Mouse (Mus musculus) hindbrain, embryonic 16.5 days (tissue): ENCODE measurements around the gene Ppm1e. TPM values are rescaled to one million over a fixed set of nuclear protein-coding genes. Genes with fewer than 3 reads are reported as not detected.

Experiments used
- ATAC-seq: fragments of 200-750 bp; cut with Nextera tagmentation; 2 replicates; pipeline ENCODE4 v1.8.0; 2017; ENCODE audit warnings: moderate TSS enrichment, moderate library complexity
- H3K27ac ChIP-seq: fragments of 300-500 bp; sonication (generic); 2 replicates; pipeline ENCODE4 v1.5.1; 2014; ENCODE audit warnings: low read depth, mild to moderate bottlenecking, control low read depth, low read length, moderate library complexity
- H3K27me3 ChIP-seq: fragments of 300-500 bp; sonication (generic); replicated peaks from 2 replicates; pipeline ENCODE4 v1.6.1; 2014; ENCODE audit warnings: low read length; ENCODE audit not compliant: control insufficient read depth, insufficient read depth
- H3K36me3 ChIP-seq: fragments of 300-500 bp; sonication (generic); 2 replicates; pipeline ENCODE4 v1.6.1; 2014; ENCODE audit warnings: mild to moderate bottlenecking, low read length, moderate library complexity, mixed read lengths; ENCODE audit not compliant: control insufficient read depth, insufficient read depth
- H3K4me1 ChIP-seq: fragments of 300-500 bp; sonication (generic); 2 replicates; pipeline ENCODE4 v1.6.1; 2014; ENCODE audit warnings: low read depth, low read length; ENCODE audit not compliant: control insufficient read depth, insufficient read depth
- H3K4me2 ChIP-seq: fragments of 300-500 bp; sonication (generic); 2 replicates; pipeline ENCODE4 v1.6.1; 2014; ENCODE audit warnings: mild to moderate bottlenecking, low read length, control low read depth, moderate library complexity
- H3K4me3 ChIP-seq: fragments of 300-500 bp; sonication (generic); 2 replicates; pipeline ENCODE4 v1.5.1; 2014; ENCODE audit warnings: mild to moderate bottlenecking, low read length, control low read depth, moderate library complexity
- H3K9ac ChIP-seq: fragments of 300-500 bp; sonication (generic); 2 replicates; pipeline ENCODE4 v1.6.1; 2014; ENCODE audit warnings: low read depth, mild to moderate bottlenecking, control low read depth, low read length, moderate library complexity
- H3K9me3 ChIP-seq: fragments of 300-500 bp; sonication (generic); 2 replicates; pipeline ENCODE4 v1.6.1; 2014; ENCODE audit warnings: mild to moderate bottlenecking, low read length, moderate library complexity; ENCODE audit not compliant: control insufficient read depth
- WGBS: fragments of 180-500 bp; shearing (Covaris S2); extraction: QIAGEN DNeasy Blood & Tissue Kit; methylation state at CpG from one replicate; pipeline ENCODE4 v1.1.7; 2014; 5-methylcytosine and 5-hydroxymethylcytosine counted together
- polyA plus RNA-seq: library from polyadenylated mRNA; unstranded; fragments of >200 nt; fragmentation: Nextera tagmentation; extraction: Ambion mirVana; gene quantifications from 2 replicates; pipeline ENCODE4 v1.2.1, GENCODE M21; 2015

Ppm1e gene
- 21.9 and 22.6 TPM in 2 replicates for polyA plus RNA-seq

DNA sequence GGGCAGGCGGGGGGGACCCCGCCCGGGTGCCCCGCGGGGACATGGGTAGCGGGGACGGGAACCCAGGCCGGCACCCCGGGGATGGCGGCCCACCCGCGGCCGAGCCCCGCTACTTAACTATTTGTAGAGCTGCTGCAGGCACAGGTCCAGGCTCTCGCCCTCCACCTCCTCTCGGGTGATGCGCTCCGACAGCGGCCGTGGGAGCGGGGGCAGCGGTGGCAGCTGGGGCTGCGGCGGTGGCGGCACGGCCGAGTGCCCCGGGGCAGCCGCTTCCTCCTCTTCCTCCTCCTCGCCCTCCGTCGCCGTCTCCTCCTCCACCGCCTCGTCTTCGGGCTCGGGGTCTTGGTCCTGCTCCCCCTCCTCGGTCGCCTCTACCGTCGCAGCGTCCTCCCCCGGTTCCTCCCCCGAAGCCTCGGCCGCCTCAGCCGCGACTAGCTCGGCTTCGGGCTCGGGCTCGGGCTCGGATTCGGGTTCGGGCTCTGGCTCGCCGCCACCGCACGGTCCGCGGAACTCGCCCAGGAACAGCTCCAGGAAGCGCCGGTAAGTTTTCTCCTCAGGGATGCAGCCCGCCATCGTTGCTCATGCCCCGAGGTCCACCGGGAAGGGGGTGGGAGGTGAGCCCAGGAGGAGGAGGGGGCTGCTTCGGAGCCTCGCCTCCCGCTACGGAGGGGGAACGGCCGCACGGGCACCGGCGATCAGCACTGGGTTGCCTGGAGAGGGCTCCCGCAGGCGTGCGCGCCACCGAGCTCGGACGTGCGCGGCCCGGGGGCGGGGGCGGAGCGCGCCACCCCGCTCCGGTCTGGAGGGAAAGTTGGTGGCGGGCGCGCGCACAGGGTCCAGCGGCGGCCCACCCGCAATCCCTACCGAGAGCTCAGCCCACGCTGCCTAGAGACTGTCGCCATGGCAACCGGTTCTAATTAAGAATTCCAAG is at the start of gene Ppm1e:
Gene Ppm1e (minus strand): TSS at position 693 of the 931 bp plus-strand sequence.
- WGBS = under 1% methylated on average over 100 of the region's 104 CpGs
- H3K4me2 ChIP-seq = peak within 1 kb of the TSS; percentile 79
- no peaks in the 10 kb centered on the region for H3K36me3 ChIP-seq
- H3K4me1 ChIP-seq = peaks cover 6% of the 10 kb centered on the region
- H3K27ac ChIP-seq = peak within 1 kb of the TSS; percentile 84
- peak; percentile 97 for ATAC-seq
- no peaks in the 10 kb centered on the region for H3K9me3 ChIP-seq
- H3K9ac ChIP-seq = peak within 1 kb of the TSS; percentile 94
- H3K27me3 ChIP-seq = no peaks in the 10 kb centered on the region
- peak within 1 kb of the TSS; percentile 93 for H3K4me3 ChIP-seq

GRCm38 (mm10) chr11:87404876-87405275 is 46.1 kb upstream of the Ppm1e start, which contains the start of the genes Rad51c and Tex14:
Gene Rad51c (minus strand): TSS chr11:87404954.
Gene Tex14 (plus strand): TSS chr11:87405065.
- Histone ChIP-seq H3K27me3 (no peaks in the 10 kb centered on the region), H3K4me1 (peaks cover 3% of the 10 kb centered on the region), H3K9ac (peak within 1 kb of the TSS; percentile 80), H3K4me2 (peak within 1 kb of the TSS; percentile 60), H3K9me3 (no peaks in the 10 kb centered on the region), H3K27ac (peak within 1 kb of the TSS; percentile 95), H3K36me3 (no peaks in the 10 kb centered on the region), H3K4me3 (peak within 1 kb of the TSS; percentile 67)
- peak; percentile 35; the same call in 1 of the 2 replicates for ATAC-seq
- 73% methylated on average over 27 of the region's 27 CpGs for WGBS

- H3K9me3 ChIP-seq = no peaks in the 10 kb centered on the region
- 2% methylated on average over 57 of the region's 58 CpGs for WGBS
- no peaks in the 10 kb centered on the region for H3K36me3 ChIP-seq
- H3K27me3 ChIP-seq = no peaks in the 10 kb centered on the region
- ATAC-seq = peak; percentile 96
- H3K9ac ChIP-seq = peak overlapping the region; percentile 80
- peak overlapping the region; percentile 60 for H3K4me2 ChIP-seq
- peak overlapping the region; percentile 95 for H3K27ac ChIP-seq
- peak overlapping the region; percentile 67 for H3K4me3 ChIP-seq
- peaks cover 3% of the 10 kb centered on the region for H3K4me1 ChIP-seq
These were observed 45.5 kb upstream of the Ppm1e start for GRCm38 (mm10) chr11:87404111-87404853.

GRCm38 (mm10) chr11:87398402-87398801 is 39.6 kb upstream of the Ppm1e start:
- no peak for ATAC-seq
- Histone ChIP-seq H3K9me3 (no peaks in the 10 kb centered on the region), H3K36me3 (no peaks in the 10 kb centered on the region), H3K4me2 (no peak overlapping the region), H3K4me3 (no peak overlapping the region), H3K4me1 (no peaks in the 10 kb centered on the region), H3K27me3 (no peaks in the 10 kb centered on the region), H3K27ac (no peak overlapping the region), H3K9ac (no peak overlapping the region)
- 93% methylated on average over 2 of the region's 2 CpGs for WGBS

- H3K9ac ChIP-seq = no peak overlapping the region
- ATAC-seq = no peak
- no peaks in the 10 kb centered on the region for H3K9me3 ChIP-seq
- H3K4me1 ChIP-seq = no peaks in the 10 kb centered on the region
- H3K4me2 ChIP-seq = no peak overlapping the region
- no peak overlapping the region for H3K4me3 ChIP-seq
- no peaks in the 10 kb centered on the region for H3K27me3 ChIP-seq
- no peak overlapping the region for H3K27ac ChIP-seq
- WGBS = 31% methylated on average over 1 of the region's 1 CpGs
- H3K36me3 ChIP-seq = no peaks in the 10 kb centered on the region
These were observed 35.0 kb upstream of the Ppm1e start for GRCm38 (mm10) chr11:87393855-87394254.

- Histone ChIP-seq H3K36me3 (no peaks in the 10 kb centered on the region), H3K27me3 (no peaks in the 10 kb centered on the region), H3K4me1 (no peaks in the 10 kb centered on the region), H3K9ac (no peak overlapping the region), H3K4me2 (no peak overlapping the region), H3K4me3 (no peak overlapping the region), H3K9me3 (no peaks in the 10 kb centered on the region), H3K27ac (no peak overlapping the region)
- ATAC-seq = no peak
- 90% methylated on average over 1 of the region's 1 CpGs for WGBS
These were observed 26.9 kb upstream of the Ppm1e start for GRCm38 (mm10) chr11:87385676-87386075.

GRCm38 (mm10) chr11:87384551-87384950 is 25.7 kb upstream of the Ppm1e start:
- no peaks in the 10 kb centered on the region for H3K27me3 ChIP-seq
- H3K9me3 ChIP-seq = no peaks in the 10 kb centered on the region
- no peak overlapping the region for H3K27ac ChIP-seq
- H3K9ac ChIP-seq = no peak overlapping the region
- no peak overlapping the region for H3K4me3 ChIP-seq
- 92% methylated on average over 3 of the region's 4 CpGs for WGBS
- no peak overlapping the region for H3K4me2 ChIP-seq
- no peaks in the 10 kb centered on the region for H3K36me3 ChIP-seq
- no peak for ATAC-seq
- H3K4me1 ChIP-seq = no peaks in the 10 kb centered on the region

GRCm38 (mm10) chr11:87367865-87368580 is 9.2 kb upstream of the Ppm1e start:
- Histone ChIP-seq H3K27ac (no peak overlapping the region), H3K4me3 (no peak overlapping the region), H3K36me3 (no peaks in the 10 kb centered on the region), H3K4me1 (no peaks in the 10 kb centered on the region), H3K9ac (no peak overlapping the region), H3K9me3 (no peaks in the 10 kb centered on the region), H3K27me3 (no peaks in the 10 kb centered on the region), H3K4me2 (no peak overlapping the region)
- no peak for ATAC-seq
- 61% methylated on average over 9 of the region's 9 CpGs for WGBS
